Mouse (Mus musculus) embryonic fibroblast, embryonic 13.5 days (primary cell): ENCODE results near the gene Gatm. TPM values are rescaled to one million over a fixed set of nuclear protein-coding genes. Genes with fewer than 3 reads are reported as not detected.

Experiments
- H3K27ac ChIP-seq: 2 replicates; pipeline ENCODE4 v1.5.1; 2012; ENCODE audit warnings: low read length, control low read depth, inconsistent platforms; ENCODE audit not compliant: insufficient read depth
- H3K4me1 ChIP-seq: 2 replicates; pipeline ENCODE4 v1.6.1; 2011; ENCODE audit warnings: low read length; ENCODE audit not compliant: control insufficient read depth, insufficient read depth
- H3K4me3 ChIP-seq: 2 replicates; pipeline ENCODE4 v1.5.1; 2011; ENCODE audit warnings: mild to moderate bottlenecking, control low read depth, low read length; ENCODE audit not compliant: insufficient read depth
- CTCF ChIP-seq: IDR thresholded peaks from 2 replicates; pipeline ENCODE4 v1.5.1; 2011; ENCODE audit warnings: mild to moderate bottlenecking, control low read depth, low read length, moderate library complexity, borderline replicate concordance; ENCODE audit not compliant: insufficient read depth
- POLR2A ChIP-seq: IDR thresholded peaks from 2 replicates; pipeline ENCODE4 v1.6.1; 2011; ENCODE audit warnings: low read depth, mild to moderate bottlenecking, control low read depth, low read length, moderate library complexity
- polyA plus RNA-seq: library from polyadenylated mRNA; stranded (reverse); fragments of >200 nt; gene quantifications from 2 replicates; pipeline ENCODE4 v1.2.4, GENCODE M21; 2011; ENCODE audit warnings: low read depth; ENCODE audit not compliant: missing spikeins, insufficient read length

Gene Gatm
- polyA plus RNA-seq, result 3.0 and 3.1 TPM in 2 replicates

- no peak within 1 kb of the TSS for H3K27ac ChIP-seq
- H3K4me1 ChIP-seq, result no peaks in the 10 kb centered on the region
- TF ChIP-seq POLR2A (no peak), CTCF (no peak)
- peak within 1 kb of the TSS; percentile 47 for H3K4me3 ChIP-seq
These were observed at the start of gene Gatm for GRCm38 (mm10) chr2:122610746-122611653. TSS of gene Gatm (minus strand) at chr2:122611303.

- Histone ChIP-seq H3K27ac (no peak overlapping the region), H3K4me3 (no peak overlapping the region), H3K4me1 (peaks cover 8% of the 10 kb centered on the region; the same call in 1 of the 2 replicates)
- TF ChIP-seq POLR2A (no peak), CTCF (no peak)
These were observed 48.7 kb upstream of the Gatm start for GRCm38 (mm10) chr2:122659825-122660224.

- Histone ChIP-seq H3K4me1 (peaks cover 8% of the 10 kb centered on the region; the same call in 1 of the 2 replicates), H3K27ac (no peak overlapping the region), H3K4me3 (no peak overlapping the region)
- TF ChIP-seq POLR2A, result no peak
- no peak for TF ChIP-seq CTCF
These were observed 46.8 kb upstream of the Gatm start for GRCm38 (mm10) chr2:122657707-122658524.

- no peak for TF ChIP-seq CTCF
- no peak for TF ChIP-seq POLR2A
- Histone ChIP-seq H3K27ac (no peak overlapping the region), H3K4me1 (peaks cover 8% of the 10 kb centered on the region; the same call in 1 of the 2 replicates), H3K4me3 (no peak overlapping the region)
These were observed 45.7 kb upstream of the Gatm start for GRCm38 (mm10) chr2:122656767-122657166.

- TF ChIP-seq POLR2A (no peak), CTCF (no peak)
- Histone ChIP-seq H3K4me1 (peaks cover 8% of the 10 kb centered on the region; the same call in 1 of the 2 replicates), H3K4me3 (no peak overlapping the region), H3K27ac (no peak overlapping the region)
These were observed 44.9 kb upstream of the Gatm start for GRCm38 (mm10) chr2:122656052-122656451.

- Histone ChIP-seq H3K4me1 (peaks cover 8% of the 10 kb centered on the region; the same call in 1 of the 2 replicates), H3K4me3 (no peak overlapping the region), H3K27ac (no peak overlapping the region)
- TF ChIP-seq CTCF (no peak), POLR2A (no peak)
These were observed 41.3 kb upstream of the Gatm start for GRCm38 (mm10) chr2:122652096-122653084.

GRCm38 (mm10) chr2:122638673-122639072, 27.6 kb upstream of the Gatm start:
- no peak overlapping the region for H3K27ac ChIP-seq
- TF ChIP-seq CTCF, result no peak
- no peak for TF ChIP-seq POLR2A
- no peaks in the 10 kb centered on the region for H3K4me1 ChIP-seq
- H3K4me3 ChIP-seq, result no peak overlapping the region

- Histone ChIP-seq H3K4me3 (peak overlapping the region; percentile 25), H3K27ac (no peak overlapping the region), H3K4me1 (no peaks in the 10 kb centered on the region)
- TF ChIP-seq POLR2A, result no peak
- TF ChIP-seq CTCF, result no peak
These were observed 26.9 kb upstream of the Gatm start for GRCm38 (mm10) chr2:122638029-122638428.

GRCm38 (mm10) chr2:122637526-122637997, 26.5 kb upstream of the Gatm start:
- no peak for TF ChIP-seq POLR2A
- peak; percentile 97 for TF ChIP-seq CTCF
- peak overlapping the region; percentile 25 for H3K4me3 ChIP-seq
- H3K27ac ChIP-seq, result no peak overlapping the region
- no peaks in the 10 kb centered on the region for H3K4me1 ChIP-seq
